Mouse (Mus musculus) limb, embryonic 15.5 days (tissue): ENCODE measurements at regions not wholly inside any gene's neighbourhood (a gene's known extent, or its start where the extent isn't known, plus 50 kb on each side); places are given as distances from the start of the nearest gene placed in this dataset.
"Not testable (repeated sequence)": the region's sequence is repeated elsewhere in the genome, so short reads cannot be mapped to it uniquely, and the experiment has no call there.

ENCODE experiments used
- ATAC-seq: fragments of 200-750 bp; cut with Nextera tagmentation; 2 replicates; pipeline ENCODE4 v1.8.0; 2017; ENCODE audit warnings: low read depth, moderate TSS enrichment; ENCODE audit not compliant: insufficient number of reproducible peaks, low FRiP score, low TSS enrichment
- H3K27ac ChIP-seq: fragments of 300-500 bp; sonication (generic); 2 replicates; pipeline ENCODE4 v1.5.1; 2015; ENCODE audit warnings: moderate library complexity, mild to moderate bottlenecking, inconsistent platforms
- H3K27me3 ChIP-seq: fragments of 300-500 bp; sonication (generic); 2 replicates; pipeline ENCODE4 v1.6.1; 2015; ENCODE audit warnings: inconsistent platforms
- H3K36me3 ChIP-seq: fragments of 300-500 bp; sonication (generic); 2 replicates; pipeline ENCODE4 v1.6.1; 2015; ENCODE audit warnings: inconsistent platforms
- H3K4me1 ChIP-seq: fragments of 300-500 bp; sonication (generic); 2 replicates; pipeline ENCODE4 v1.6.1; 2015; ENCODE audit warnings: inconsistent platforms
- H3K4me2 ChIP-seq: fragments of 300-500 bp; sonication (generic); 2 replicates; pipeline ENCODE4 v1.6.1; 2015; ENCODE audit warnings: mild to moderate bottlenecking, inconsistent platforms
- H3K4me3 ChIP-seq: fragments of 300-500 bp; sonication (generic); 2 replicates; pipeline ENCODE4 v1.5.1; 2015; ENCODE audit warnings: mild to moderate bottlenecking, inconsistent platforms
- H3K9ac ChIP-seq: fragments of 300-500 bp; sonication (generic); 2 replicates; pipeline ENCODE4 v1.6.1; 2015; ENCODE audit warnings: inconsistent platforms
- H3K9me3 ChIP-seq: fragments of 300-500 bp; sonication (generic); 2 replicates; pipeline ENCODE4 v1.6.1; 2016; ENCODE audit warnings: inconsistent platforms
- WGBS: fragments of 180-500 bp; shearing (Covaris S2); methylation state at CpG from one replicate; pipeline ENCODE4 v1.1.7; 2015; 5-methylcytosine and 5-hydroxymethylcytosine counted together

- not testable (repeated sequence) for H3K27ac ChIP-seq, ATAC-seq, H3K4me1 ChIP-seq, H3K36me3 ChIP-seq, H3K27me3 ChIP-seq, H3K9me3 ChIP-seq
- peak overlapping the region; percentile 59 for H3K4me2 ChIP-seq
- peak overlapping the region; percentile 55 for H3K4me3 ChIP-seq
- WGBS: under 1% methylated on average over 37 of the region's 44 CpGs
- 0 out of 2 replicates have a peak overlapping the region, but pooled peaks have one; percentile 20 for H3K9ac ChIP-seq
Measured at GRCm38 (mm10) chr12:17992572-17992971, 301.9 kb downstream of the Hpcal1 start.

GRCm38 (mm10) chr12:17993368-17993767 lies 302.7 kb downstream of the Hpcal1 start:
- peak overlapping the region; percentile 55 for H3K4me3 ChIP-seq
- H3K27me3 ChIP-seq, H3K4me1 ChIP-seq, ATAC-seq, H3K9ac ChIP-seq, H3K36me3 ChIP-seq, H3K27ac ChIP-seq, H3K9me3 ChIP-seq: not testable (repeated sequence)
- peak overlapping the region; percentile 59 for H3K4me2 ChIP-seq
- WGBS: 2% methylated on average over 22 of the region's 22 CpGs
